Mouse (Mus musculus): ENCODE data around the gene Clca3a2.
"Not testable (repeated sequence)": the region's sequence is repeated elsewhere in the genome, so short reads cannot be mapped to it uniquely, and the experiment has no call there.

Gene Clca3a2

DNA sequence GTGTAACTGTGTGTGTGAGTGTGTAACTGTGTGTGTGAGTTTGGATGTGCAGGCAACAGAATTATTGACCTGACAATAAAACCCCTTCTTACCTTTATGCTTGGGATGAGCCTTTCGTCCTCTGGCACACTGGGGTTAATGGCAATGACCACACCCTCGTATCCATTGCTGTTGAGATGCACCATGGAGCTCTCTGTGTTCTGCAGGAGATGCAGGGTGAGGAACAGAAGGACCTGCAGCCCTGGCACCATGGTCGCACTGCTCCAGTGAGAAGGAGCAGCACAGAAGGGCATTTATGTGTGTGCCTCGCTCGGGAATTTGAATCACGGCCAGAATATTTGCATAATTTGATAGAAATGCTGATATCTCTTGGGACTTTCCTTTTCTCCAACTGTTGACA, at the start of gene Clca3a2:
Clca3a2 (minus strand) TSS at position 276 of the 400 bp plus-strand sequence.
- not testable (repeated sequence) for DNase-seq (ENCODE audit: low spot score)

GRCm38 (mm10) chr3:144849584-144849983, 30.3 kb upstream of the Clca3a2 start:
- no peak for DNase-seq (ENCODE audit: low spot score)

DNA sequence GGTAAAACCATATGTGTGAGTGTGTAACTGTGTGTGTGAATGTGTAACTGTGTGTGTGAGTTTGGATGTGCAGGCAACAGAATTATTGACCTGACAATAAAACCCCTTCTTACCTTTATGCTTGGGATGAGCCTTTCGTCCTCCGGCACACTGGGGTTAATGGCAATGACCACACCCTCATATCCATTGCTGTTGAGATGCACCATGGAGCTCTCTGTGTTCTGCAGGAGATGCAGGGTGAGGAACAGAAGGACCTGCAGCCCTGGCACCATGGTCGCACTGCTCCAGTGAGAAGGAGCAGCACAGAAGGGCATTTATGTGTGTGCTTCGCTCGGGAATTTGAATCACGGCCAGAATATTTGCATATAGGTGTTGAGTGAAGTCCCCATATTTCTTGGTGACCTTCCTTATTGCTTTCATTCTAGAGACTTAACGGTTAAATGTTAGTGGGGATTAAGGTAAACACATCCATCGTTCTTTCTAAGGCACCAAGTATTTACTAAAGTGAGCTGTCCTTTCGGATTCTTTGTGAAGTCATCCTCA, 29.8 kb upstream of the Clca3a2 start, which contains the start of gene Clca3b:
Clca3b (minus strand) TSS at position 344 of the 543 bp plus-strand sequence.
- not testable (repeated sequence) for DNase-seq (ENCODE audit: low spot score)

DNA sequence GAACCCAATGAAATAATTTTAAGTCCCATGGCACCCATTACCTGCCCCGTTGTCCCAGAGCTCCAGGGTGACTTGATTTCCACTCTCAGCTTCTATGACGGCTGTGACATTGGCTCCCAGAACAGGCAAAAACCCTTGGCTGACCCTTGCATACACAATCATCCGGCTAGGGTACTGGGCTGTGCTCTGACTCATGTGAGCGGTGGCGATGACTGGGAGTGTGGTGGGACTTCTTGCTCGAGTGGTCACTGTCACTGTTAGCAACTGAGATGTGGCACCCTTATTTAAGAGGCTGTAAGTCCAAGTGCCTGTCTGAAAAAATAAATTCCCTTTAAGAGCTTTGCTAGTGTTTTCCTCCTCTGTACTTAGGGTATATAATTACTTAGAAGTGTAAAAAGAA, 8.0 kb upstream of the Clca3a2 start:
- DNase-seq (ENCODE audit: low spot score) = no peak

DNA sequence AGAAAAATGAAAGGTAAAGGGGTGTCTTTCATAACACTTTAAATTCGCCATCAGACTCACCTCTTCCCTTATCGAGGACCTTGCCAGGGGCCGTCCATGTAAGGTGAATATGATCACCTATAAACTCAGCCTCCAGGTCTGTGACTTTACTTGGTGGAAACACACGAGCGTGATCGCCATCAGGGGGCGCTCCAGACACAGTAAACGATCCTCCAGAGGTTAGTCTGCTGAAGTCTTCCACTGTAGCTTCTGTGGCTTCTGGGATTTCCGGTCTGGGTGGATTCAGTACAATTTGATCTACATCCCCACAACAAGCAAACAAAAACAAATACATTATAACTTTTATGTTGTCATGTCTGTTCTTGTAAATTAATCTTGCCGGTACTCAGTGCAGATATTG, 5.9 kb upstream of the Clca3a2 start:
- peak; percentile 54 for DNase-seq (ENCODE audit: low spot score)

- DNase-seq (ENCODE audit: low spot score) = no peak
Observed at GRCm38 (mm10) chr3:144823331-144823730, 4.0 kb upstream of the Clca3a2 start.

GRCm38 (mm10) chr3:144820632-144821031, 1.3 kb upstream of the Clca3a2 start:
- DNase-seq (ENCODE audit: low spot score) = no peak

DNA sequence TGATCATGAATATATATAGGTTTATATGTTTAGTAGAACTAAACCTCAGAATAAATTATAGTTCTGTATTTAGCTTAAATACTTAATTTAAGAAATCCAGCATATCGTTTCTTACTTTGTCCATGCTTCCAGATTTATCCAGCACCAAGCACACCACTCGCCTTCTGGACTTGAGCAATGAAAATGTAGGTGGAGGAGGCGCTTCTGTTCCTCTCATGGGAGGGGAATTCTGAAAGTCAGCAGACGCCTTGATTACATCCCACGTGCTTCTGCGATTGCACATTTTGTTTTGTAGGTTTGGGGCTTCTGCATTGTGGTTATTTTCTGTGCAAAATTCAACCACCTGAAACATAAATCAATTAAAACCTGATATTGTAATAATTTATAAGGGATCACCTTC, 6.0 kb downstream of the Clca3a2 start:
- DNase-seq (ENCODE audit: low spot score) = not testable (repeated sequence)

- DNase-seq (ENCODE audit: low spot score) = no peak
Observed at GRCm38 (mm10) chr3:144811821-144812220, 7.5 kb downstream of the Clca3a2 start.

DNA sequence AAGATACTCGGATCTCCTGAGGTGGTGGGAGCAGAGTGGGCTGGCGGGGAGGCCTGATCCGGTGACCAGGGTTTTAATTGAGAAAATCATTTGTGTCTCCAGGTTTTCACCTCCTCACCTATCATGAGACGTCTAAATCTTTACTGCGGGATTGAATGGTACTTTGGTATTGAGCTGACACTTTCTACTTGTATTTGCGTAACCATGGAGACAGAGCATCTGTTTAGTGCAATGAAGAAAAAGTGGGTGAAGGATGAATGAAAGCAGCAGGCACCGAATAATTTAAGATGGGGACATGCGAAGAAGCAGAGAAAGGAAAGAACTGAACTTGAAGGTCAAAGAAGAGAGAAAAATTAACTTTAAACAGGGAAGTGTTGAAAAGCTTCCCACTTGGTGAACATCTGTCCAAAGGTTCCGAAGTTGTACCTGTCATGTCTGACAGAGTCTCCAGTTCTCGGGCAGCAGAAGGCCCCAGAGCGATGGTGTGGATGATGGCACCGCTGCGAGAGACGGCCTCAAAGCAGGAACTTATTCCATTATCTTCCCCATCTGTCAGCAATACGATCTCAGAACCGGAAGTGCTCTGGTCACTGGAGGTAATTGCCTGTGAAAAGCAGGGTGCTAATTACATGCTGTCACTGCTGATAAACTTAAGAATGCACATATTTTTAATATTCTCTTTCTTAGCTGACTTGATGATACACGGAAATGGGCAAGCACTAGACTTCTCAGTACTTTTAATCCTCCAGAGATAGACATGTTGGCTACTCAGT, 11.0 kb downstream of the Clca3a2 start:
- DNase-seq (ENCODE audit: low spot score) = not testable (repeated sequence)

- not testable (repeated sequence) for DNase-seq (ENCODE audit: low spot score)
Observed at GRCm38 (mm10) chr3:144806626-144807025, 12.7 kb downstream of the Clca3a2 start.

DNA sequence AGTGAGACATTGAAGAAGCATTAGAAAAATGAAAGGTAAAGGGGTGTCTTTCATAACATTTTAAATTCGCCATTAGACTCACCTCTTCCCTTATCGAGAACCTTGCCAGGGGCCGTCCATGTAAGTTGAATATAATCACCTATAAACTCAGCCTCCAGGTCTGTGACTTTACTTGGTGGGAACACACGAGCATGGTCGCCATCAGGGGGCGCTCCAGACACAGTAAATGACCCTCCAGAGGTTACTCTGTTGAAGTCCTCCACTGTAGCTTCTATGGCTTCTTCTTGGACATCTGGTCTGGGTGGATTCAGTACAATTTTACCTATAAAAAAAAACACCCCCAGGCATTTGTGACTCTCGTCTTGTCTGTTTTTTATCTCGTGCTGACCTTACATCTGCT, 17.4 kb downstream of the Clca3a2 start:
- no peak for DNase-seq (ENCODE audit: low spot score)

- no peak for DNase-seq (ENCODE audit: low spot score)
Observed at GRCm38 (mm10) chr3:144785181-144786148, 33.8 kb downstream of the Clca3a2 start.

- no peak for DNase-seq (ENCODE audit: low spot score)
Observed at GRCm38 (mm10) chr3:144765161-144765560, 54.1 kb downstream of the Clca3a2 start.

DNA sequence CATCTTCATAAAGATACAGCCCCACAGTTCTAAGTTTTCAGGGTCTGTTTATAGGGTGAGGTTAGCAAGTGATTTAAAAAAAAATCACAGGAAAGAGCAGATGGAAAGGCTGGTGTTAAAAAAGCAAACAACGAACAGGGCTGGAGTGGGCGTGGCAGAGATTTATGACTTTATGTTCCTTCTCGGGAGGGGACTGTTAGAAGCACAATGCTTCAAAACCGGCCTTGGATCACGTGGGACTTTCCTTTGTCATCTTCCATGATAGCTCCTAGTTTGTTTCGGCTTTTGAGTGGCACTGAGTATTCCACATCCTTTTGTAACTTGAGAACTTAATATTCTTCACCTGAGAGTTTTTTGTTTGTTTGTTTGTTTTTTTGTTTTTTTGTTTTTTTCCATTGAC, 57.8 kb downstream of the Clca3a2 start:
- no peak for DNase-seq (ENCODE audit: low spot score)

GRCm38 (mm10) chr3:144760592-144761309, 58.5 kb downstream of the Clca3a2 start, which contains the start of gene Clca3a1:
Gene Clca3a1 (minus strand): TSS chr3:144760977.
- peak; percentile 18 for DNase-seq (ENCODE audit: low spot score)

DNA sequence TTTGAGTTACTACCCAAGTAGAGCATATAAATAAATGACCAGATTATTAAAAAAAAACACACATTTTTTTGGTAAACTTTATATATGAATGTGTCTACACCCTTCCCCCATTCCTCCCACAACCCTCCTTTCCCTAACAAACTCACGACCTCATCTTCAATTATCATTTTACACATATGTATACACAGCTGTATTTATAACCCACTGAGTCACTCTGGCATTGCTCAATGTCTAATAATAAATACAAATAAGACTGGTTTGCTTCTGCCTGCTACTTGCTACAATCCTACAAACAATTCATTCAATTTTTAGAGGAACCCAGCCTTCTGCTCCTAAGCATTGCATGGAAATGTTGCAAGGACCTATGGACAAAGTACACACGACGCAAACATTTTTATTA, 59.6 kb downstream of the Clca3a2 start:
- no peak for DNase-seq (ENCODE audit: low spot score)

DNA sequence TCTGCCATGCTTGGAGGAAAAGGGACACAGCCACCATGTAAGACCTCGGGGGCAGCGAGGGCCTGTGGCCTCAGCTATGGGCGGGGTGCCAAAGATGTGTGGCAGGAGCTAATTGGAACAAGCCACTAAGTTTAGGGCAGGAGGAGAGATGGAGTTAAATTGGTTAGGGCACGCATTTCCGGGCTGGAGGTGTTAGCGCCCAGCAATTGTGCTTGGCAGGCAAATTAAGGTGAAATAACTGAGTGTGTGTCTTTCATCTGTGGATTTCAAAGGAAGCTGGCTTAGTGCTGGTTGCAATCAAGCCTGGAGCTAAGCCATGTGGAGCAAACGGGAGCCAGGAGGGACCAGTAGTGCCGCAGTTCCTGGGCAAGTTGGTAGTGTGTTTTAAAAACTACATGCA, 63.2 kb downstream of the Clca3a2 start:
- DNase-seq (ENCODE audit: low spot score) = not testable (repeated sequence)

- DNase-seq (ENCODE audit: low spot score) = peak; percentile 19
Observed at GRCm38 (mm10) chr3:144753120-144753519, 66.2 kb downstream of the Clca3a2 start.

DNA sequence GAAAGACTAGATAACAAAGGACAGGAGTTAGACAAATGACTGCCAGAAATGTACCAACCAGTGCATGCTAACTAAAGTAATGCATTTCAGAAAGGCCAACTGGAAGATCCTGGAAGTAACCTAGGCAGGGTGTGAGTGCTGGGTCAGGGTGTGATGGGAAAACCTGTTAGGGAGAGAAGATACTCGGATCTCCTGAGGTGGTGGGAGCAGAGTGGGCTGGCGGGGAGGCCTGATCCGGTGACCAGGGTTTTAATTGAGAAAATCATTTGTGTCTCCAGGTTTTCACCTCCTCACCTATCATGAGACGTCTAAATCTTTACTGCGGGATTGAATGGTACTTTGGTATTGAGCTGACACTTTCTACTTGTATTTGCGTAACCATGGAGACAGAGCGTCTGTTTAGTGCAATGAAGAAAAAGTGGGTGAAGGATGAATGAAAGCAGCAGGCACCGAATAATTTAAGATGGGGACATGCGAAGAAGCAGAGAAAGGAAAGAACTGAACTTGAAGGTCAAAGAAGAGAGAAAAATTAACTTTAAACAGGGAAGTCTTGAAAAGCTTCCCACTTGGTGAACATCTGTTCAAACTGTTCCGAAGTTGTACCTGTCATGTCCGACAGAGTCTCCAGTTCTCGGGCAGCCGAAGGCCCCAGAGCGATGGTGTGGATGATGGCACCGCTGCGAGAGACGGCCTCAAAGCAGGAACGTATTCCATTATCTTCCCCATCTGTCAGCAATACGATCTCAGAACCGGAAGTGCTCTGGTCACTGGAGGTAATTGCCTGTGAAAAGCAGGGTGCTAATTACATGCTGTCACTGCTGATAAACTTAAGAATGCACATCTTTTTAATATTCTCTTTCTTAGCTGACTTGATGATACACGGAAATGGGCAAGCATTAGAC, 70.0 kb downstream of the Clca3a2 start:
- not testable (repeated sequence) for DNase-seq (ENCODE audit: low spot score)

DNA sequence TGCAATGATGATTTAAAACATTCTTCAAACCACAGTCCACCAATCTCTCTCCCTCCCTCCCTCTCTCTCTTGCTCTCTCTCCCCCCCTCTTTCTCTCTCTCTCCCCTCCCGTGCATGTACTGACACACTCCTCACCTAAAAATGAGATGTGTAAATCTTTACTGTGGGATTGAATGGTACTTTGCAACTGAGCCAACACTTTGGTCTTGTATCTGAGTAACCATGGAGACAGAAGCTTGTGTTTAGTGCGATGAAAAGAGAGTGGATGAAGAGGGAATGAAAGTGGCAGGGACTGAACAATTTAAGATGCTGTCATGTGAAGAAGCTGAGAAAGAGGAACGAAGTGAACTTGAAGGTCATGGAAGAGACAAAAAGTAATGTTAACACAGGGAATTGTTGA, 71.6 kb downstream of the Clca3a2 start:
- not testable (repeated sequence) for DNase-seq (ENCODE audit: low spot score)
